Mouse (Mus musculus): ENCODE measurements around the gene Adap2. TPM values are rescaled to one million over a fixed set of nuclear protein-coding genes. Genes with fewer than 3 reads are reported as not detected.
"Not testable (repeated sequence)": the region's sequence is repeated elsewhere in the genome, so short reads cannot be mapped to it uniquely, and the experiment has no call there.

Adap2 gene
- polyA plus RNA-seq, 1 experiment: 23.2 TPM

- 83% methylated on average over 5 of the region's 5 CpGs for WGBS
- TF ChIP-seq CTCF (IDR thresholded peaks at IDR 0.05; ENCODE audit: extremely low read depth, insufficient read length, insufficient replicate concordance, low read depth, low read length) (no peak), POLR2A (IDR thresholded peaks at IDR 0.05; ENCODE audit: low read depth, low read length) (no peak)
- Histone ChIP-seq H3K4me1 (ENCODE audit: control insufficient read depth, insufficient read depth, insufficient read length, low read length) (peaks cover under 1% of the 10 kb centered on the region; the same call in 1 of the 2 replicates), H3K27me3 (ENCODE audit: control insufficient read depth, insufficient read depth, low read length) (no peaks in the 10 kb centered on the region), H3K27ac (ENCODE audit: insufficient read depth, low read depth, low read length) (no peak overlapping the region), H3K4me3 (ENCODE audit: low read depth, low read length) (no peak overlapping the region), H3K36me3 (ENCODE audit: control insufficient read depth, insufficient read depth, low read length) (peaks cover 12% of the 10 kb centered on the region)
Observed at GRCm38 (mm10) chr11:80137773-80138172, 16.1 kb upstream of the Adap2 start.

- H3K27me3 ChIP-seq (ENCODE audit: control insufficient read depth, insufficient read depth, low read length): no peaks in the 10 kb centered on the region
- no peak for TF ChIP-seq CTCF (IDR thresholded peaks at IDR 0.05; ENCODE audit: extremely low read depth, insufficient read length, insufficient replicate concordance, low read depth, low read length)
- TF ChIP-seq POLR2A (IDR thresholded peaks at IDR 0.05; ENCODE audit: low read depth, low read length): peak; percentile 56; the same call in 1 of the 2 replicates
- WGBS: under 1% methylated on average over 40 of the region's 40 CpGs
- peak within 1 kb of the TSS; percentile 93 for H3K4me3 ChIP-seq (ENCODE audit: low read depth, low read length)
- H3K4me1 ChIP-seq (ENCODE audit: control insufficient read depth, insufficient read depth, insufficient read length, low read length): peaks cover 16% of the 10 kb centered on the region
- H3K27ac ChIP-seq (ENCODE audit: insufficient read depth, low read depth, low read length): peak within 1 kb of the TSS; percentile 83
- H3K36me3 ChIP-seq (ENCODE audit: control insufficient read depth, insufficient read depth, low read length): peaks cover 2% of the 10 kb centered on the region; the same call in 1 of the 2 replicates
Observed at GRCm38 (mm10) chr11:80141825-80142521, 11.9 kb upstream of the Adap2 start, which contains the start of gene Tefm. TSS of gene Tefm (minus strand) at chr11:80142175.

GRCm38 (mm10) chr11:80142872-80143271, 11.0 kb upstream of the Adap2 start:
- H3K27ac ChIP-seq (ENCODE audit: insufficient read depth, low read depth, low read length): peak overlapping the region; percentile 83; the same call in 1 of the 2 replicates
- TF ChIP-seq POLR2A (IDR thresholded peaks at IDR 0.05; ENCODE audit: low read depth, low read length) (no peak), CTCF (IDR thresholded peaks at IDR 0.05; ENCODE audit: extremely low read depth, insufficient read length, insufficient replicate concordance, low read depth, low read length) (no peak)
- peaks cover 16% of the 10 kb centered on the region for H3K4me1 ChIP-seq (ENCODE audit: control insufficient read depth, insufficient read depth, insufficient read length, low read length)
- no peaks in the 10 kb centered on the region for H3K27me3 ChIP-seq (ENCODE audit: control insufficient read depth, insufficient read depth, low read length)
- peak overlapping the region; percentile 93 for H3K4me3 ChIP-seq (ENCODE audit: low read depth, low read length)
- H3K36me3 ChIP-seq (ENCODE audit: control insufficient read depth, insufficient read depth, low read length): peaks cover 2% of the 10 kb centered on the region; the same call in 1 of the 2 replicates
- 22% methylated on average over 8 of the region's 8 CpGs for WGBS

GRCm38 (mm10) chr11:80145787-80146275, 8.1 kb upstream of the Adap2 start:
- TF ChIP-seq POLR2A (IDR thresholded peaks at IDR 0.05; ENCODE audit: low read depth, low read length) (peak; percentile 42; the same call in 1 of the 2 replicates), CTCF (IDR thresholded peaks at IDR 0.05; ENCODE audit: extremely low read depth, insufficient read length, insufficient replicate concordance, low read depth, low read length) (no peak)
- H3K36me3 ChIP-seq (ENCODE audit: control insufficient read depth, insufficient read depth, low read length): no peaks in the 10 kb centered on the region
- H3K4me3 ChIP-seq (ENCODE audit: low read depth, low read length): peak overlapping the region; percentile 9; the same call in 1 of the 2 replicates
- H3K27me3 ChIP-seq (ENCODE audit: control insufficient read depth, insufficient read depth, low read length): no peaks in the 10 kb centered on the region
- WGBS: 12% methylated on average over 10 of the region's 10 CpGs
- H3K4me1 ChIP-seq (ENCODE audit: control insufficient read depth, insufficient read depth, insufficient read length, low read length): peaks cover 16% of the 10 kb centered on the region
- peak overlapping the region; percentile 95 for H3K27ac ChIP-seq (ENCODE audit: insufficient read depth, low read depth, low read length)

GRCm38 (mm10) chr11:80147748-80148147, 6.2 kb upstream of the Adap2 start:
- no peak overlapping the region for H3K4me3 ChIP-seq (ENCODE audit: low read depth, low read length)
- peak overlapping the region; percentile 28 for H3K27ac ChIP-seq (ENCODE audit: insufficient read depth, low read depth, low read length)
- no peaks in the 10 kb centered on the region for H3K36me3 ChIP-seq (ENCODE audit: control insufficient read depth, insufficient read depth, low read length)
- WGBS: 51% methylated on average over 6 of the region's 6 CpGs
- TF ChIP-seq POLR2A (IDR thresholded peaks at IDR 0.05; ENCODE audit: low read depth, low read length) (no peak), CTCF (IDR thresholded peaks at IDR 0.05; ENCODE audit: extremely low read depth, insufficient read length, insufficient replicate concordance, low read depth, low read length) (no peak)
- no peaks in the 10 kb centered on the region for H3K27me3 ChIP-seq (ENCODE audit: control insufficient read depth, insufficient read depth, low read length)
- peaks cover 16% of the 10 kb centered on the region for H3K4me1 ChIP-seq (ENCODE audit: control insufficient read depth, insufficient read depth, insufficient read length, low read length)

- no peak overlapping the region for H3K4me3 ChIP-seq (ENCODE audit: low read depth, low read length)
- TF ChIP-seq CTCF (IDR thresholded peaks at IDR 0.05; ENCODE audit: extremely low read depth, insufficient read length, insufficient replicate concordance, low read depth, low read length) (no peak), POLR2A (IDR thresholded peaks at IDR 0.05; ENCODE audit: low read depth, low read length) (no peak)
- WGBS: 68% methylated on average over 1 of the region's 1 CpGs
- no peak overlapping the region for H3K27ac ChIP-seq (ENCODE audit: insufficient read depth, low read depth, low read length)
- H3K36me3 ChIP-seq (ENCODE audit: control insufficient read depth, insufficient read depth, low read length): no peaks in the 10 kb centered on the region
- no peaks in the 10 kb centered on the region for H3K27me3 ChIP-seq (ENCODE audit: control insufficient read depth, insufficient read depth, low read length)
- H3K4me1 ChIP-seq (ENCODE audit: control insufficient read depth, insufficient read depth, insufficient read length, low read length): peaks cover 13% of the 10 kb centered on the region
Observed at GRCm38 (mm10) chr11:80148313-80148712, 5.6 kb upstream of the Adap2 start.

GRCm38 (mm10) chr11:80148974-80149373, 4.9 kb upstream of the Adap2 start:
- H3K27ac ChIP-seq (ENCODE audit: insufficient read depth, low read depth, low read length); H3K4me3 ChIP-seq (ENCODE audit: low read depth, low read length); H3K36me3 ChIP-seq (ENCODE audit: control insufficient read depth, insufficient read depth, low read length); H3K27me3 ChIP-seq (ENCODE audit: control insufficient read depth, insufficient read depth, low read length): not testable (repeated sequence)
- 66% methylated on average over 4 of the region's 4 CpGs for WGBS
- peaks cover 16% of the 10 kb centered on the region for H3K4me1 ChIP-seq (ENCODE audit: control insufficient read depth, insufficient read depth, insufficient read length, low read length)

Data from small intestine, adult 2 months (tissue).